Mouse (Mus musculus): ENCODE data around the gene Ccdc28b. TPM values are rescaled to one million over a fixed set of nuclear protein-coding genes. Genes with fewer than 3 reads are reported as not detected.

The Ccdc28b gene
- polyA plus RNA-seq, 1 experiment from 2014 or later: 75.4 TPM

- no peak overlapping the region for H3K4me3 ChIP-seq (replicated peaks)
- H3K27ac ChIP-seq: no peak overlapping the region
- H3K27me3 ChIP-seq: no peaks in the 10 kb centered on the region
- no peak overlapping the region for H3K4me2 ChIP-seq
- ATAC-seq (ENCODE audit: low FRiP score): no peak
- peaks cover 53% of the 10 kb centered on the region for H3K36me3 ChIP-seq (replicated peaks)
- H3K4me1 ChIP-seq: peaks cover 6% of the 10 kb centered on the region
- 83% methylated on average over 12 of the region's 12 CpGs for WGBS
- no peak overlapping the region for H3K9ac ChIP-seq
- H3K9me3 ChIP-seq: no peaks in the 10 kb centered on the region
Measured at GRCm38 (mm10) chr4:129609139-129609631, 14.6 kb downstream of the Ccdc28b start.

DNA sequence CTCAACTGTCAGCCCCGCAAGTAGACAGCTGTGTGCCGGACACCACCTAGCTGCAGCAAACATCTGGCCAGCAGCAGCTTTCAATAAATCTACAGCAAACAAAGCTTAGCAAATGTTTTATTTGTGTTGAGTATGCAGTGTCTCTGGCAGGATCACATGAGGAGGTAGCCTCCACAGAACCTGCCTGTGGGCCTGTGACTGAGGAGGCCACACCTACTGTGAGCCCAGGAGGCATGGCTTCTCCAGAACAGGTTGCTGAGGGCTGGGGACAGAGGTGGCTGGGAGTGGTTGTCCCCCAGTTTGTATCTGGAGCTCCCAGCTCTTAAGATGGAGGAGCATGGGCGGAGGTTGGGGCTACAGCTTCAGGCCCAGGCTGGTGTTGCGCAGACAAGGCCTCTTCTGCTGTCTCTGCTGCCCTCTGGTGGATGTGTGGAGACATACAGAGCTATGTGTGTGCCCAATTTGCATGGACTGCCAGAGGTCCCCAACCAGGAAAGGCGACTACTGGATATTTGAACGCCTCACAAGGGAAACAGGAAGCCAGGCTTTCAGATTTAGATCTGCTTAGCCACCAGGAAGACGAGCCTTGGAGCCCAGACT is 15.2 kb downstream of the Ccdc28b start:
- Histone ChIP-seq H3K27me3 (no peaks in the 10 kb centered on the region), H3K27ac (0 out of 2 replicates have a peak overlapping the region, but pooled peaks have one; percentile 36), H3K9me3 (no peaks in the 10 kb centered on the region), H3K4me2 (no peak overlapping the region), H3K4me1 (peaks cover 6% of the 10 kb centered on the region), H3K4me3 (replicated peaks) (no peak overlapping the region), H3K9ac (no peak overlapping the region), H3K36me3 (replicated peaks) (peaks cover 59% of the 10 kb centered on the region)
- 37% methylated on average over 7 of the region's 7 CpGs for WGBS
- ATAC-seq (ENCODE audit: low FRiP score): peak; percentile 75; the same call in 1 of the 2 replicates

DNA sequence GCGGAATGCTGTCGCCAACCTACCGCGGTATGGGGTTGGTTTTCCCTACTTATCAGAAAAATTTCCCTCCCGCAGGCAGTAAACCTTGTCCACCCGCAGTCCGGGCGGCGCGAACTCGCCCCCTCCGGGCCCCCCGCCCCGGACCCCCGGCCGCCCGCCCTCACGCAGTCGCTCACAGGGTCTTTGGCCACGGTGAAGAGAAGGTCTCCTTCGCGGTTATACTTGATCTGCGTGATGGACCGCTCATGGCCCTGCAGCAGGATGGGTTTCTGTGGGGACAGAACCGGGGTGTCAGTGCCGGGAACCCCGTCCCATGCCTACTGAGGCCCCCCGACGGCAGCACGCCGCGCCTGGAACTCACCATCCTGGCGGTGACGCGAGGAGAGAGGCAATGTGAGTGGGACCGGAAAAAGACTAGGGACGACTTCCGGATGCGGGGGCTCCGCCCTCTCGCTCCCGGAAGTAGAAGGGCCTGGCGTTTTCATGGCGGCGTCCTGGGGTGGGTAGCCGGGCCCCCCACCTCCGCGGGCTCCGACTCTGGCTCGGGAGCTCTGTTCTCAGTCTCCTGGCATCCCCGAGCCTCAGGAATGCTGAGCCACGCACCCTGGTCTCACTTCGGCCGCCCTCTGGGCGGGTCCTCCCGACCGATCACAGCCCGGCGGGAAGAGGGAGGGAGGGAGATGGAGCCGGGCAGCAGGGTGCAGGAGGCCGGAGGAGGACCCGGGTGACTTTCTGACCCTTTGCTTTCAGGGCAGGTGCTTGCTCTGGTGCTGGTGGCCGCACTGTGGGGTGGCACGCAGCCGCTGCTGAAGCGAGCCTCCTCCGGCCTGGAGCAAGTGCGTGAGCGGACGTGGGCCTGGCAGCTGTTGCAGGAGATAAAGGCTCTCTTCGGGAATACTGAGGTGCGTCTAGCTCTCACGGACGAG is 23.3 kb downstream of the Ccdc28b start, which contains the start of the genes Eif3i and Tmem234:
Gene Eif3i (minus strand): TSS at position 416 of the 926 bp plus-strand sequence.
Gene Tmem234 (plus strand): TSS at position 436 of the 926 bp plus-strand sequence.
- Histone ChIP-seq H3K9me3 (no peaks in the 10 kb centered on the region), H3K4me3 (replicated peaks) (peak within 1 kb of the TSS; percentile 100), H3K27ac (peak within 1 kb of the TSS; percentile 80), H3K27me3 (no peaks in the 10 kb centered on the region), H3K4me1 (peaks cover 30% of the 10 kb centered on the region), H3K9ac (peak within 1 kb of the TSS; percentile 94), H3K36me3 (replicated peaks) (peaks cover 45% of the 10 kb centered on the region), H3K4me2 (peak within 1 kb of the TSS; percentile 87)
- ATAC-seq (ENCODE audit: low FRiP score): peak; percentile 93
- under 1% methylated on average over 74 of the region's 74 CpGs for WGBS

DNA sequence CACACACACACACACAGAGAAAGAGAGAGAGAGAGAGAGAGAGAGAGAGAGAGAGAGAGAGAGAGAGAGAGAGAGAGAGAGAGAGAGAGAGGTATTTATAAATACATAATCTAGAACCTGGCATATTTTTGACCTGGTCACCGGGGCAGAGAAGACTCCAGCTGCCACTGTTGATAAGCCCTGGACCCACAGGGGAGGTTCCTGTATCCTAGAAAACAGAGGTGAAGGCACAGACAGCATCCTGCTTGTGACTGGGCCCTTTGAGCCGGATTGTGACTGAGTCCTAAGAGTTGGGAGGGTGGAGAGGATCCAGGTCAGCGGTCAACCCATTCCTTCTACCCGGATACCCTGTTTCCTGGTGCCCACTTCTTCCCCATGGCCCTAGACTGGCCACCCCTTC is 34.9 kb downstream of the Ccdc28b start:
- Histone ChIP-seq H3K4me1 (peaks cover 9% of the 10 kb centered on the region), H3K27ac (no peak overlapping the region), H3K4me2 (no peak overlapping the region), H3K4me3 (replicated peaks) (no peak overlapping the region), H3K9ac (no peak overlapping the region), H3K36me3 (replicated peaks) (peaks cover 41% of the 10 kb centered on the region), H3K27me3 (no peaks in the 10 kb centered on the region), H3K9me3 (no peaks in the 10 kb centered on the region)
- WGBS: 87% methylated on average over 4 of the region's 4 CpGs
- no peak for ATAC-seq (ENCODE audit: low FRiP score)

DNA sequence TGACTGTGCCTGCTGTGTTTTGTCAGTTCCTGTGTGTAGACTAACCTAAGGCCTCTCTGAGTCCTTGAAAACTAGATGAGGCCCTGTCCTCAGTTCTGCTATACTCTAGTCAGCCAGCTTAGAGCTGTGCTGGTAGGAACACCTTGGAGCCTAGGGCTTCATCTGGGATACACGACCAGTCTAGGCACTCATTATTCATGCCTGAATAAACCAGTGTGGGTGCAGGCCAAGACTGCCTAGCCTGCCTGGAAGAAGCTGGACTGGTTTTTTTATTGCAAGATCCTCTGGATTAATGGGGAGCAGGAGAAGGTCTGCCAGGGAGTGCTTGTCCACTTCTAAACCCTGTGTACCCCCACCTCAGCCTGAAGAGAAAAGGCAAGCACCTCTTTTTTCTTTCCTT is 36.8 kb downstream of the Ccdc28b start:
- Histone ChIP-seq H3K4me3 (replicated peaks) (no peak overlapping the region), H3K4me2 (no peak overlapping the region), H3K27me3 (no peaks in the 10 kb centered on the region), H3K36me3 (replicated peaks) (peaks cover 21% of the 10 kb centered on the region), H3K27ac (no peak overlapping the region), H3K9me3 (no peaks in the 10 kb centered on the region), H3K9ac (no peak overlapping the region), H3K4me1 (peaks cover 9% of the 10 kb centered on the region)
- ATAC-seq (ENCODE audit: low FRiP score): no peak
- 26% methylated on average over 1 of the region's 1 CpGs for WGBS

DNA sequence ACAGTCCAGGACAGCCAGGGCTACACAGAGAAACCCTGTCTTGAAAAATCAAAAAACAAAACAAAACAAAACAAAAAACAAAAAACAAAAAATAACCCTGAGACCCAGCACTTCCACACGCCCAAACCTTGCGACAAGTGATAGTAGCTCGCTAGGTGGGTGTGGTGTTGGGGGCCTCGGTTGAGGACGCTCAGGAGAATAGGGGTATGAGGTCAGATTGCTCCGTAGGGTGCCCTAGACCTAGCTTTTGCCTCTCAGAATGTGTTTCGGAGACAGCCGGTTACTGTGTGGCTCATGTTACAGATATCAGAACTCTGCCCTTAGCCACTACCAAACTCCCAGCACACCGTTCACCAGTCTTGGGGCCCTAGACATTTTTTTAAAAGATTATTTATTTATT is 38.0 kb downstream of the Ccdc28b start:
- H3K4me2 ChIP-seq: no peak overlapping the region
- 84% methylated on average over 9 of the region's 9 CpGs for WGBS
- no peaks in the 10 kb centered on the region for H3K9me3 ChIP-seq
- no peak overlapping the region for H3K27ac ChIP-seq
- H3K27me3 ChIP-seq: no peaks in the 10 kb centered on the region
- no peak overlapping the region for H3K4me3 ChIP-seq (replicated peaks)
- peaks cover 9% of the 10 kb centered on the region for H3K4me1 ChIP-seq
- ATAC-seq (ENCODE audit: low FRiP score): no peak
- H3K9ac ChIP-seq: no peak overlapping the region
- H3K36me3 ChIP-seq (replicated peaks): peaks cover 10% of the 10 kb centered on the region

DNA sequence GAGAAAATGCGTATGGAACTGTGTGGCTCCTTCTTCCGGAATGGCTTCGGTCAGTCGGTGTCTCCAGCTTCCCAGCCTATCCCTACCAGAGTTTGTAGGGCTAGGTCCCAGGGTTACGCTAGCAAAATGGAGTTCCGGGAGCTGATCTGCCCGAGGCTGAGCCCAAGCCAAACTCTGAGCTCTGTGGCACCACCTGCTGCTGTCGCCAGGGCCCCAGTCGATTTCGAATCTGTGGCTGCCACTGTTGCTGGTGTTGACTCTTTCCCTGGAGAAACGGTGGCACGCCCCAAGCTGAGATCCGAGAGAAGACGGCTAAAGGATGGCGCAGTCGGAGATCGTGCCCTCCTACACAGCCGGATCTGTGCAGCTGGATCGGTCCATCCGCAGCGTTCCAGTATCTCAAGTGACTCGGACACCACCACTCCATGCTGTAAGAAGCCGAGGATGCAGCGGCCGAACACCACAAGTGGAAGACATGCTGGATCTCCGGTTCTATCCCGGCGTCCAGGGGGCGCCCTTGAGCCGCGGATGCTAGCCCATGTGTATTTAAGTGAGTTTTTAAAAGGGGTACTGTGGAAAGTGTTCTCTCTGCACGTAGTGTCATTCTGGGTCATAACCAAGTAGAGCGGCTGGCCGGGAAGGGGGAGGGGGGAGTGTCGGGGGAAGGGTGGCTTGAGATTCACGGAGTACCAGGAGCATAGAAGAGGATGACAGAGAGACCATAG is 38.7 kb downstream of the Ccdc28b start:
- Histone ChIP-seq H3K27me3 (no peaks in the 10 kb centered on the region), H3K27ac (no peak overlapping the region)
- WGBS: 3% methylated on average over 36 of the region's 36 CpGs

GRCm38 (mm10) chr4:129584370-129584769 is 39.4 kb downstream of the Ccdc28b start:
- H3K4me3 ChIP-seq (replicated peaks): peak overlapping the region; percentile 44; the same call in 1 of the 2 replicates
- no peaks in the 10 kb centered on the region for H3K36me3 ChIP-seq (replicated peaks)
- no peaks in the 10 kb centered on the region for H3K9me3 ChIP-seq
- 60% methylated on average over 1 of the region's 1 CpGs for WGBS
- H3K9ac ChIP-seq: no peak overlapping the region
- H3K27me3 ChIP-seq: no peaks in the 10 kb centered on the region
- peak overlapping the region; percentile 68 for H3K4me2 ChIP-seq
- peaks cover 9% of the 10 kb centered on the region for H3K4me1 ChIP-seq
- H3K27ac ChIP-seq: no peak overlapping the region
- no peak for ATAC-seq (ENCODE audit: low FRiP score)

More for the DNA sequence above, 38.7 kb downstream of the Ccdc28b start:
- peaks cover 2% of the 10 kb centered on the region; the same call in 1 of the 2 replicates for H3K36me3 ChIP-seq (replicated peaks)
- H3K4me3 ChIP-seq (replicated peaks): peak overlapping the region; percentile 44
- peak overlapping the region; percentile 59 for H3K9ac ChIP-seq
- peak; percentile 58 for ATAC-seq (ENCODE audit: low FRiP score)
- peak overlapping the region; percentile 68 for H3K4me2 ChIP-seq
- no peaks in the 10 kb centered on the region for H3K9me3 ChIP-seq
- H3K4me1 ChIP-seq: peaks cover 9% of the 10 kb centered on the region

DNA sequence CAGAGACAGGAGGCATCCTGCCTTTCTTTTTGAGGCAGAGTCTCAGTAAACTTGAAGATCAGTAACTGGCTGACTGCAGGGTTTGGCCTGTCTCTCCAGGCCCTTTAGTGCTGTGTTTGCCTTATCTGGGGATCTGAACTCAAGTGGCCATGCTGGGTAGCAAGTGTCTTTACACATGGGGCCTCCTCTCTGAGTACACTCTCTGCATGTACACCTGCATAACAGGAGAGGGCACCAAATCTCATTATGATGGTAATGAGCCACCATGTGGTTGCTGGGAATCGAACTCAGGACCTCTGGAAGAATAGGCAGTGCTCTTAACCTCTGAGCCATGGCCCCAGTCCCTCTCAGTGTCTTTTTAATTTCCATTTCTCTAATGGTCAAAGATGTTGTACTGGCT is 41.5 kb downstream of the Ccdc28b start:
- ATAC-seq (ENCODE audit: low FRiP score): no peak
- 87% methylated on average over 1 of the region's 1 CpGs for WGBS
- no peak overlapping the region for H3K27ac ChIP-seq

DNA sequence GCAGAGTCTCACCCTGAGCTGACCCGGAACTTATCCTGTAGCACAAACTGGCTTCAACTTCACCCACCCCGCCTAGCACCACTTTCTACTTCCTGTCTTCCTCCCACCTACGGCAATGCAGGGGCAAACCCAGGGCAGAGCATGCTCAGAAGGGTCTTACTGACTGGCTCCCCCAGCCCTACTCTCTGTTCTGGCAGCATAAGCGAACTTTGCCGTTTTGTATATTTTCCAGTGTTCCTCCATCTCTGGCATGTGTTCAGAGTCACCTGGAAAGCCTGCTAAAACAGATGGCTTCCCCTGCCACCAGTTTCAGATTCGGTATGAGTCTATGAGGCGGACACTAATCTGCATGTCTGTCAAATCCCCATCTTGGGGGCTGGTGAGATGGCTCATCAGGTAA is 43.4 kb downstream of the Ccdc28b start:
- no peak for ATAC-seq (ENCODE audit: low FRiP score)
- WGBS: 85% methylated on average over 7 of the region's 7 CpGs
- no peak overlapping the region for H3K4me2 ChIP-seq

More for the DNA sequence above, 41.5 kb downstream of the Ccdc28b start:
- no peak overlapping the region for H3K4me2 ChIP-seq
- no peaks in the 10 kb centered on the region for H3K9me3 ChIP-seq
- no peaks in the 10 kb centered on the region for H3K27me3 ChIP-seq
- no peak overlapping the region for H3K9ac ChIP-seq
- H3K36me3 ChIP-seq (replicated peaks): no peaks in the 10 kb centered on the region
- H3K4me1 ChIP-seq: peaks cover 11% of the 10 kb centered on the region
- no peak overlapping the region for H3K4me3 ChIP-seq (replicated peaks)

GRCm38 (mm10) chr4:129578466-129578865 is 45.3 kb downstream of the Ccdc28b start, which contains the start of gene Fam167b:
Fam167b (minus strand) TSS chr4:129578549.
- no peaks in the 10 kb centered on the region for H3K27me3 ChIP-seq
- peaks cover 7% of the 10 kb centered on the region; the same call in 1 of the 2 replicates for H3K4me1 ChIP-seq
- no peak within 1 kb of the TSS for H3K4me3 ChIP-seq (replicated peaks)
- no peak within 1 kb of the TSS for H3K27ac ChIP-seq
- 91% methylated on average over 5 of the region's 5 CpGs for WGBS
- peak within 1 kb of the TSS; percentile 31; the same call in 1 of the 2 replicates for H3K4me2 ChIP-seq
- H3K9me3 ChIP-seq: no peaks in the 10 kb centered on the region
- no peaks in the 10 kb centered on the region for H3K36me3 ChIP-seq (replicated peaks)
- H3K9ac ChIP-seq: no peak within 1 kb of the TSS
- ATAC-seq (ENCODE audit: low FRiP score): no peak

More for the DNA sequence above, 43.4 kb downstream of the Ccdc28b start:
- no peaks in the 10 kb centered on the region for H3K36me3 ChIP-seq (replicated peaks)
- no peak overlapping the region for H3K9ac ChIP-seq
- H3K27me3 ChIP-seq: no peaks in the 10 kb centered on the region
- H3K4me3 ChIP-seq (replicated peaks): no peak overlapping the region
- peaks cover 16% of the 10 kb centered on the region for H3K4me1 ChIP-seq
- H3K27ac ChIP-seq: no peak overlapping the region
- H3K9me3 ChIP-seq: no peaks in the 10 kb centered on the region

Measured in forebrain, embryonic 12.5 days (tissue).